Mouse (Mus musculus) olfactory bulb, adult 2 months (tissue): Measurements from ENCODE around the gene Ccdc85b.

Source experiments
- CTCF ChIP-seq: fragments of 200-500 bp; IDR thresholded peaks from 2 replicates; pipeline ENCODE4 v1.5.1; 2012; ENCODE audit warnings: low read depth, mild to moderate bottlenecking, low read length, moderate library complexity; ENCODE audit not compliant: insufficient read depth
- POLR2A ChIP-seq: fragments of 200-500 bp; IDR thresholded peaks from 2 replicates; pipeline ENCODE4 v1.6.1; 2012; ENCODE audit warnings: mild to moderate bottlenecking, low read depth, low read length, moderate library complexity; ENCODE audit not compliant: insufficient read depth

- no peak for TF ChIP-seq CTCF
- no peak for TF ChIP-seq POLR2A
Measured at GRCm38 (mm10) chr19:5421784-5422183, 35.9 kb downstream of the Ccdc85b start.
